Mouse (Mus musculus) spleen, adult 18-20 months (tissue): ENCODE results near the gene Dennd4b.
"Not testable (repeated sequence)": the region's sequence is repeated elsewhere in the genome, so short reads cannot be mapped to it uniquely, and the experiment has no call there.

ENCODE experiments used
- DNase-seq, 2 experiments: peaks; one replicate each; pipeline ENCODE4 v3.0.0; 2022; ENCODE audit warnings: mixed read lengths in 2 of 2

Dennd4b gene

GRCm38 (mm10) chr3:90265034-90265931, at the start of gene Dennd4b:
TSS of gene Dennd4b (plus strand) at chr3:90265185.
- DNase-seq, result peak; percentile 91 to 94

- DNase-seq, result no peak
Observed at GRCm38 (mm10) chr3:90215825-90216380, 49.1 kb upstream of the Dennd4b start.

GRCm38 (mm10) chr3:90220088-90220487, 44.9 kb upstream of the Dennd4b start:
- peak in 1 of 2 experiments; percentile 61 for DNase-seq

- peak; percentile 28 to 35 for DNase-seq
Observed at GRCm38 (mm10) chr3:90220531-90220951, 44.4 kb upstream of the Dennd4b start.

GRCm38 (mm10) chr3:90221123-90221522, 43.9 kb upstream of the Dennd4b start:
- DNase-seq, result no peak

GRCm38 (mm10) chr3:90222455-90222854, 42.5 kb upstream of the Dennd4b start:
- DNase-seq, result no peak

GRCm38 (mm10) chr3:90222941-90223340, 42.0 kb upstream of the Dennd4b start:
- no peak for DNase-seq

- DNase-seq, result no peak
Observed at GRCm38 (mm10) chr3:90224331-90224730, 40.7 kb upstream of the Dennd4b start.

GRCm38 (mm10) chr3:90231075-90231474, 33.9 kb upstream of the Dennd4b start:
- DNase-seq, result peak in 1 of 2 experiments; percentile 24

GRCm38 (mm10) chr3:90231507-90232333, 33.3 kb upstream of the Dennd4b start, which contains the start of gene Jtb:
TSS of gene Jtb (plus strand) at chr3:90231597.
- DNase-seq, result peak; percentile 83 to 88

- no peak for DNase-seq
Observed at GRCm38 (mm10) chr3:90241251-90241650, 23.7 kb upstream of the Dennd4b start.

GRCm38 (mm10) chr3:90241669-90242358, 23.2 kb upstream of the Dennd4b start:
- no peak for DNase-seq

- no peak for DNase-seq
Observed at GRCm38 (mm10) chr3:90242984-90243775, 21.8 kb upstream of the Dennd4b start, which contains the start of gene Creb3l4. TSS of gene Creb3l4 (minus strand) at chr3:90243512.

GRCm38 (mm10) chr3:90245406-90245805, 19.6 kb upstream of the Dennd4b start:
- no peak for DNase-seq

- no peak for DNase-seq
Observed at GRCm38 (mm10) chr3:90247630-90247959, 17.4 kb upstream of the Dennd4b start.

GRCm38 (mm10) chr3:90247960-90248745, 16.8 kb upstream of the Dennd4b start, which contains the start of gene Slc39a1:
TSS of gene Slc39a1 (plus strand) at chr3:90248172.
- peak; percentile 84 to 86 for DNase-seq

- no peak for DNase-seq
Observed at GRCm38 (mm10) chr3:90248746-90249100, 16.3 kb upstream of the Dennd4b start.

- DNase-seq, result no peak
Observed at GRCm38 (mm10) chr3:90250791-90251190, 14.2 kb upstream of the Dennd4b start.

- DNase-seq, result not testable (repeated sequence)
Observed at GRCm38 (mm10) chr3:90251731-90252226, 13.2 kb upstream of the Dennd4b start.

GRCm38 (mm10) chr3:90252659-90253058, 12.3 kb upstream of the Dennd4b start:
- DNase-seq, result not testable (repeated sequence)

- not testable (repeated sequence) for DNase-seq
Observed at GRCm38 (mm10) chr3:90253174-90253573, 11.8 kb upstream of the Dennd4b start.
